Mouse (Mus musculus): ENCODE results near the gene Atxn1l. TPM values are rescaled to one million over a fixed set of nuclear protein-coding genes. Genes with fewer than 3 reads are reported as not detected.

Atxn1l gene
- polyA plus RNA-seq, 1 experiment: 6.3 TPM

DNA sequence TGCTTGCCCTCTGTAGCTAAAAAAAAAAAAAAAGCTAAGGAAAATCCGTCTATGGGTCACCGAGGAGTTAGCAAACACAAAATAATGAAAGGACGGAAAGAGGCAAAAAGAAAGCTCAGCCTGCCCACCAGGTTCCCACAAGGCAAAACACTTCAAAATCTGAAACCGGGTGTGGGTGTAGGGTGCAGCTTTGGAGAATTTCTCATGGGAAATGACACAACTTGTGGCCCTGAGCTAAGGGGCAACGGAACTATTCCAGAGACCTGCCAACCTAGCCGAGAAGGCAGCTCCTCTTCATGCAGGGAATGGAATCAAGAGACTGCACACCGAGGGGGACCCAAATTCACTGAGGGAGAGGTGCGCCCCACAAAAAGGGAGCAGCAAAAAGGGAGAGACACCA lies 720 bp downstream of the Atxn1l start:
- Histone ChIP-seq H3K27me3 (replicated peaks) (no peaks in the 10 kb centered on the region), H3K9me3 (no peaks in the 10 kb centered on the region), H3K4me1 (peaks cover 19% of the 10 kb centered on the region), H3K36me3 (replicated peaks; ENCODE audit: low read length) (peaks cover 35% of the 10 kb centered on the region), H3K4me3 (replicated peaks) (peak overlapping the region; percentile 98)
- no peak for TF ChIP-seq FLI1 (IDR thresholded peaks at IDR 0.05; ENCODE audit: low read length)
- no peak for TF ChIP-seq GATA1 (IDR thresholded peaks at IDR 0.05; ENCODE audit: borderline replicate concordance, low read length)

- H3K9me3 ChIP-seq: no peaks in the 10 kb centered on the region
- peaks cover 63% of the 10 kb centered on the region for H3K36me3 ChIP-seq (replicated peaks; ENCODE audit: low read length)
- no peak overlapping the region for H3K4me3 ChIP-seq (replicated peaks)
- no peaks in the 10 kb centered on the region for H3K27me3 ChIP-seq (replicated peaks)
- no peak for TF ChIP-seq GATA1 (IDR thresholded peaks at IDR 0.05; ENCODE audit: borderline replicate concordance, low read length)
- no peak for TF ChIP-seq FLI1 (IDR thresholded peaks at IDR 0.05; ENCODE audit: low read length)
- H3K4me1 ChIP-seq: peaks cover 30% of the 10 kb centered on the region
Observed at GRCm38 (mm10) chr8:109734018-109734417, 3.5 kb downstream of the Atxn1l start.

- Histone ChIP-seq H3K36me3 (replicated peaks; ENCODE audit: low read length) (peaks cover 91% of the 10 kb centered on the region), H3K27me3 (replicated peaks) (no peaks in the 10 kb centered on the region), H3K9me3 (no peaks in the 10 kb centered on the region), H3K4me3 (replicated peaks) (no peak overlapping the region), H3K4me1 (peaks cover 20% of the 10 kb centered on the region)
- no peak for TF ChIP-seq FLI1 (IDR thresholded peaks at IDR 0.05; ENCODE audit: low read length)
- TF ChIP-seq GATA1 (IDR thresholded peaks at IDR 0.05; ENCODE audit: borderline replicate concordance, low read length): no peak
Observed at GRCm38 (mm10) chr8:109731012-109731411, 6.5 kb downstream of the Atxn1l start.

- Histone ChIP-seq H3K4me3 (replicated peaks) (no peak overlapping the region), H3K9me3 (no peaks in the 10 kb centered on the region), H3K4me1 (peaks cover 1% of the 10 kb centered on the region), H3K36me3 (replicated peaks; ENCODE audit: low read length) (peaks cover 95% of the 10 kb centered on the region), H3K27me3 (replicated peaks) (no peaks in the 10 kb centered on the region)
- no peak for TF ChIP-seq GATA1 (IDR thresholded peaks at IDR 0.05; ENCODE audit: borderline replicate concordance, low read length)
- no peak for TF ChIP-seq FLI1 (IDR thresholded peaks at IDR 0.05; ENCODE audit: low read length)
Observed at GRCm38 (mm10) chr8:109725106-109725505, 12.4 kb downstream of the Atxn1l start.

- H3K27me3 ChIP-seq (replicated peaks): no peaks in the 10 kb centered on the region
- TF ChIP-seq FLI1 (IDR thresholded peaks at IDR 0.05; ENCODE audit: low read length) (no peak), GATA1 (IDR thresholded peaks at IDR 0.05; ENCODE audit: borderline replicate concordance, low read length) (no peak)
- no peaks in the 10 kb centered on the region for H3K9me3 ChIP-seq
- no peaks in the 10 kb centered on the region for H3K4me1 ChIP-seq
- no peak overlapping the region for H3K4me3 ChIP-seq (replicated peaks)
- H3K36me3 ChIP-seq (replicated peaks; ENCODE audit: low read length): peaks cover 61% of the 10 kb centered on the region
Observed at GRCm38 (mm10) chr8:109714961-109715360, 22.6 kb downstream of the Atxn1l start.

- H3K4me3 ChIP-seq (replicated peaks): no peak overlapping the region
- no peaks in the 10 kb centered on the region for H3K27me3 ChIP-seq (replicated peaks)
- H3K9me3 ChIP-seq: no peaks in the 10 kb centered on the region
- peaks cover 10% of the 10 kb centered on the region for H3K4me1 ChIP-seq
- TF ChIP-seq FLI1 (IDR thresholded peaks at IDR 0.05; ENCODE audit: low read length) (no peak), GATA1 (IDR thresholded peaks at IDR 0.05; ENCODE audit: borderline replicate concordance, low read length) (no peak)
- peaks cover 62% of the 10 kb centered on the region for H3K36me3 ChIP-seq (replicated peaks; ENCODE audit: low read length)
Observed at GRCm38 (mm10) chr8:109712521-109712920, 25.0 kb downstream of the Atxn1l start.

DNA sequence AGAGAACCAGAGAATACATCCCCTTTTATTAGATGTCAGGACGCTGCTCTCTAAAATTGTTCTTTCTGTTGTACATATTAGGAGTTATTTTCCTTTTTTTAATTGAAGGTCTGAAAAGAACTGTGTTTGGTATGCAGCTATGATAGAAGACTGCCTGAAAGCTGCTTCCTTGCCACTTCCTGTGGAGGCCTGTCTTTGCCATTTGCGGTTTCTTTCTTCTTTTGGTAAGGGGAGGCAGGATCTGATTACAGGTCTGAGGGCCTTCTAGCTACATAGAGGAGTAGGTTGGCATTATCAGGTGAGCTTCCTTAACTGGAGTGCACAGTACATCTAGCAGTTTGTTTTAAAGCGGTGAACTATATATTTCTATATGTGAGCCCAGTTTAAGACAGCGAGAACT lies 29.6 kb downstream of the Atxn1l start:
- TF ChIP-seq GATA1 (IDR thresholded peaks at IDR 0.05; ENCODE audit: borderline replicate concordance, low read length): no peak
- TF ChIP-seq FLI1 (IDR thresholded peaks at IDR 0.05; ENCODE audit: low read length): no peak
- peaks cover 39% of the 10 kb centered on the region for H3K36me3 ChIP-seq (replicated peaks; ENCODE audit: low read length)
- H3K9me3 ChIP-seq: no peaks in the 10 kb centered on the region
- H3K27me3 ChIP-seq (replicated peaks): peaks cover 23% of the 10 kb centered on the region
- peaks cover 37% of the 10 kb centered on the region for H3K4me1 ChIP-seq
- H3K4me3 ChIP-seq (replicated peaks): no peak overlapping the region

GRCm38 (mm10) chr8:109706874-109707237 lies 30.7 kb downstream of the Atxn1l start:
- Histone ChIP-seq H3K36me3 (replicated peaks; ENCODE audit: low read length) (peaks cover 32% of the 10 kb centered on the region), H3K4me1 (peaks cover 37% of the 10 kb centered on the region), H3K9me3 (no peaks in the 10 kb centered on the region), H3K27me3 (replicated peaks) (peaks cover 33% of the 10 kb centered on the region), H3K4me3 (replicated peaks) (peak overlapping the region; percentile 93)
- TF ChIP-seq FLI1 (IDR thresholded peaks at IDR 0.05; ENCODE audit: low read length) (no peak), GATA1 (IDR thresholded peaks at IDR 0.05; ENCODE audit: borderline replicate concordance, low read length) (no peak)

DNA sequence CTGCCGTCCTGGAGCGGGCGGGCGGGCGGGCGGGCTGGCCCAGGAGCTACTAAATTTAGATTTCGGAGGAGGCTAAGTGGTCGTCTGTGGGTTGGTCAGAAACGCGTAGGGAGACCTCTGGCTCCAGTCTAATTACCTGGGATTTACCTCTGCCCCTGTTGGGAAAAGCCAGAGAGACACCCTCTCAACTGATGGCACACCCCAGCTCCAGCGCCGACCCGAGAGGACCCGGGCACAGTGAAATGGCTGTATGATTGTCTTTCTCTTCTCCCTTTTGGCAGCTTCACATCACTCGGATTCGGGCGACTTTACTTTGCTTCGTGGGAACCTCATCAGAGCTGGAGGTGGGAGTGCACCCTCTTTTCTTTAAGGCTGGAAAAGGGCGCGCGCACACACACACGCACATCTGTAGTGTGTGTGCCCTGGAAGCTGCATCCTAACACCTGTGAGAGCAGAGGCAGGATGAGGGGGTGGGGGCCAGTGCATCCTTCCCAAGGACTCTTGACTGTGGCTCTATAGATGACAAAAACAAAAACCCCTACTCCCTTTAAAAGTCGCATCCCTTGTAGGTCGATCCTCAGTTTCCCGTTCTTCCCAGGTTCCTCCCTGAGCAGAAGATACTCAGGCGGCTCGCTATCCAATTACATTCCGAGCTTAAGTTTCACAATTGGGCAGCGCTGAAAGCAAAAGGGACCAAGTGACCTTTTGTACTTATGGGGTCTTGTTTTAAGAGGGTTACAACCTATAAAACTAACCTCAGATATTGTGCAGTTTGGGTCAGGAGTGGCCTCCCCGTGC lies 31.3 kb downstream of the Atxn1l start:
- Histone ChIP-seq H3K4me3 (replicated peaks) (peak overlapping the region; percentile 93), H3K27me3 (replicated peaks) (peaks cover 36% of the 10 kb centered on the region), H3K36me3 (replicated peaks; ENCODE audit: low read length) (peaks cover 26% of the 10 kb centered on the region), H3K9me3 (no peaks in the 10 kb centered on the region), H3K4me1 (peaks cover 37% of the 10 kb centered on the region)
- TF ChIP-seq GATA1 (IDR thresholded peaks at IDR 0.05; ENCODE audit: borderline replicate concordance, low read length) (no peak), FLI1 (IDR thresholded peaks at IDR 0.05; ENCODE audit: low read length) (no peak)

- Histone ChIP-seq H3K9me3 (peaks cover 8% of the 10 kb centered on the region), H3K27me3 (replicated peaks) (peaks cover 44% of the 10 kb centered on the region), H3K36me3 (replicated peaks; ENCODE audit: low read length) (peaks cover 19% of the 10 kb centered on the region), H3K4me1 (peaks cover 37% of the 10 kb centered on the region), H3K4me3 (replicated peaks) (peak within 1 kb of the TSS; percentile 93)
- no peak for TF ChIP-seq FLI1 (IDR thresholded peaks at IDR 0.05; ENCODE audit: low read length)
- TF ChIP-seq GATA1 (IDR thresholded peaks at IDR 0.05; ENCODE audit: borderline replicate concordance, low read length): no peak
Observed at GRCm38 (mm10) chr8:109705320-109706075, 32.0 kb downstream of the Atxn1l start, which contains the start of gene Zfp821. Zfp821 (plus strand) TSS chr8:109705546.

All from megakaryocyte, embryonic 14.5 days (primary cell).